Mouse (Mus musculus) c-Kit-positive CD71-negative TER-119-negative erythroid progenitor cells, embryonic 14.5 days (primary cell): ENCODE measurements at regions not wholly inside any gene's neighbourhood (a gene's known extent, or its start where the extent isn't known, plus 50 kb on each side); places are given as distances from the start of the nearest gene placed in this dataset.

Experiments used
- DNase-seq: peaks from one replicate; pipeline ENCODE4 v3.0.0-alpha.2; 2013; ENCODE audit warnings: low read depth

DNA sequence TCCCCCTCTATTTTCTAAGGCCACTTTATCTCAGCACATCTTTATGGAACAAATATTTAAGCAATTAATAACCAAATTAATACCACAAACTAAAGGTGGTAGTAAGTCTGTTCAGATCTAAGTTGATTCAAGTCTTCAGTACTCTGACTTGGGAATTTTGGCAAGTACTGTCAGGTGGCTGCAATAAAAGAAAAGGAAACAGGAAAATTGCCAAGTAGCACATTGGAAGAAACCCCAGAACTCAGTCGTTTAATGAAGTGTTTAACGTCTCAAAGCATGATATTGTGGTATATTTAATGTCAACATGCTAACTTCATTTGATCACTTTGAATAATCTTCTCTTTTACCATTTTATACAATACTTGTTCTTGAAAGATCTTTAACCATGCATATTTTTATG lies 142.2 kb downstream of the Gm11146 start:
- no peak for DNase-seq

DNA sequence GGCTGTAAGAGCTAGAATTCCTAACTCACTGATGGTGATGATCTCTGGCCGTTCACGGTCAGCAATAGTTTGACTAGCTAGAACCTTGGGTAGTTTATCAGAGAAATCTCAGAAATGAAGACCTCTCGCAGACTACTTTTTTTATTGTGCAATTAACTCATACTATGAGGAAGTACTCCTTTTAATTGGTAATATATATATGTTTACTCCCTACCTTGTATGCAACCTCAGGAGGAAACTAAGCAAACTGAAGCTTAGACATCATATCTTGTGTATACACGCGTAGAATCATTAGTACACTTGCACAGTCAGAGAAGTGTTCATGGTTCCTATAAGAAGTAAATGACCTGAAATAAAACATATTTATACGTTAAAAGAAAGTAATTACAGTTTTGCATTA lies 157.2 kb downstream of the Gm11146 start:
- no peak for DNase-seq

DNA sequence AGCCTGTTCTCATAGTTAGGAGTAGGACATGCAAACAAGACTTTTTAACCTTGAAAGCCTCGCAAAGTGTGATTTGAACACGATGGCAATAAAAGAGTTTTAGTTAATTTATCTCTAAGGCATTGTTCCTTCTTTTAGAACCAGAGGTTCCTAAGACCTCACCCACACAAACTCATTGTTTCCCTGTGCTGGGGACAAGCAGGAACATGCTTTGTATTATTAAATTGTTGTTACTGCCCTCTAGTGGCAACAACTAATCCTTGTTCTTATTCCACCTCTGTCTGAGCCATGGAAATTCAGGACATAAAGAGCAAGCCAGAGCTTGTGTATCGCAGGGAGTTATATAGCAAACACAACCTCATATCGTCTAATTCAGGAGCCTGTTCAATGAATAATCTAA lies 157.9 kb downstream of the Gm11146 start:
- DNase-seq, result peak; percentile 31

DNA sequence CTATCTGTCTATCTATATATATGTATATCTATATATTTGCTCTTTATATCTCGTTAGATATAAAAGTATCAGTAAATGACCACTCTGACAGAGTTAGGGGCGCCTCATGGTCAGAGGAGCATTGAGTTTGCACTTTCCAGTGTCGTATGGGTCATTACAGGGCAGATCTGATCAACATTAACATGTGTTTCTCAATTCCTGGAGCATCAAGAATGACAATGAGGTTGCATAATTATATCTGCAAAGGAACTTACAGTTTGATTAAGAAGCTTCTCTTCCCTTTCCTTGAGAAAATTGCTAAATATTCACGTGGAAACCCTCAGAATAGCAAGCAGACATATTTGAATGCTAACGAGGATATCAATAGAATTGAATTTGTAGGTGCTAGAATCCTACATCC lies 158.6 kb downstream of the Gm11146 start:
- DNase-seq, result no peak

DNA sequence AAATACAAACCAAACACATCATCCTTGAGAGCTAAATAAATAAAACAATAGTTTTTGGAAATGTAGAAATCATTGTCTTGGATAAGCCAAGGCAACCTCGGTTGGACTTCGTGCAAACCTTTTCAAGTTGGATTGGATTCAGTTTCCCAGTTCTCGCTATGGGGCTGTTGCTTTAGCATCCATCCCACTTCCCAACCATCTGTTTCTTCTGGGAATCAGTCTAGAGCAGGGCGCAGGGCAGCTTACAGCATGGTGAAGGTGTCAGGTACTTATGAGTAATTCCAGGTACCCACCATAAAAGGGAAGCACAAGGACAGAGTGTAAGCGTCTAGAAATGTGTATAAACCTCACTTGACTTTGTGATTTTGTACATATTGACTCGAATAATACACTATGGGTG lies 159.0 kb downstream of the Gm11146 start:
- DNase-seq, result no peak

DNA sequence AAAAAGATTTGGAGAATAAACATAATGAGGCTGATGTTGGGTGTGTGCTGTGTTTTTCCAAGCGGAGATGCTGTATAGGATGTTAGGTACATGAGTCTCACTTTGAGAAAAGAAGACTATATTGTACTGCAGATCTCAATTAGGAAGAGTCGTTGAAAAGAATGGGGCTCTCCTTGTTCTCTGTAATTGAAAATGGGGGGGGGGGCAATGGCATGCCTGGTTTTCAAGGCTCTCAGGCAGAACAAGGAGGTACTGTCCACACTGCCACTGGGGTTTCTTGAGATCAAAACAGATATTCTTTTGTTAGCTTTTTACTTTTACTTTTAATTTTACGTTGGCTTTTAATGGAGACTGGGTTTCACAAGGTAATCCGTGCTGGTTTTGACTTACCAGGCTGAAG lies 170.5 kb downstream of the Gm11146 start:
- no peak for DNase-seq

DNA sequence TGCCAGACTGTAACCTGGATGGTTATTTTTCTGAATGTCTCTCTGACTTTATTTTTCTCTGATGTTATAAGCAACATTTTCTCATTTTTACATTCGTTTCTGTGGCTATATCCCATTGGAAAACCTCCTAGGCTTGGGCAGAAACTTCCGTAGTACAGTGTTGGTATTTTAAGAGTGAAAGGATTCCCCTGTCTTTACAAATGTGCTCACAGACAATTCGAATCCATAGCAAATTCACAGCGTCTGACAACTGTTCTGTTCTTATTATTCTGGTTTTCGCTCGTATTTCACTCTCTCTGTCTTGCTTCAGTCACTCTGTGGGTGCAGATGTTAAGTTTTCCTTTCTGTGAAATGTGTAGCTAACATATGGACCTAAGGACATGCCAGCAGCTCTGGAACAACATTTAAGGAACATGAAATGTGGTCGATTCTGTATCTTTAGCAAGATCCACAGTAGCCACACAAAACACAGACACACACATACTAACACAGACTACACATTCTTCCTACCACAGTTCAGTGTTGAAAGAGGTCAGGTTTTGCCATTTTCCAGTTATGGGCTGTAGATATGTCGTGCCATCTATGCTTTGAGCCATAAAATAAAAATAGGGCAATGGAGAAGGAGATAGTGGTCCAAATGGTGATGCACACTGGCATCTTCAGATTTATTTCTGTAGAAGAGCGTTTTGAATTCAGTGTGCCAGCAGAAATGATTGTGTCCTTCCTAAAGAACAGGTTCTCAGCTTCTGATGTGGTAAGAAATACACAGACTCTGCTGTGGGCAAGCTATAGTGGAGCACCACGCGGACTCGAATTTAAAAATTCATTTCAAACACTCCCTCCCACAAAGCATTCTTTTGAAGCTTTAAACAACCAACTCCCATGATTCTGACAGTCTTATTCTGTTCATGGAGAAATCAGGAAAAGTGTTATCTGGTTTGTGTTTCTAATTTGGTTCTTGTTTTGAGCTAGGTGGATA lies 179.2 kb downstream of the Gm11146 start:
- no peak for DNase-seq

DNA sequence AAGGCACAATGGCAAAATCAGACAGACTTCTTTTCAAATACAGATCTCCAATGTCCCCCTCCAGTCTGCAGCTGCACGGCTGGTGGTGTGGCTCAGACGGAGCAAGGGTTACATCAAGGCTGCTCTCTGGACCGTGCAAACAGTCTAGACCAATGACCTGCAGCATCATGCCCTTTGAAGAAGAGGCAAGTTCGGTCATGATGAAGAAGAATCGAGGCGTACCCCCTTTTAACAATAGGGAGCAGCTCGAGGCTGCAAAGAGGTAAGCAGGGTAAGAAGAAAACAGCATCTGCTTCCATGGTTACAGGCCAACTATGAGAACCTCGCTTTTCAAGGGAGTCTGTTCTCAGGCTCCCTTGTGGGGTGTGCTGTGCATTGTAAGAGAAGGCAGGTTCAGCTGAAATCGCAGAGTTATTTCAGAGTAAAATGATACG lies 180.3 kb downstream of the Gm11146 start:
- DNase-seq, result no peak

DNA sequence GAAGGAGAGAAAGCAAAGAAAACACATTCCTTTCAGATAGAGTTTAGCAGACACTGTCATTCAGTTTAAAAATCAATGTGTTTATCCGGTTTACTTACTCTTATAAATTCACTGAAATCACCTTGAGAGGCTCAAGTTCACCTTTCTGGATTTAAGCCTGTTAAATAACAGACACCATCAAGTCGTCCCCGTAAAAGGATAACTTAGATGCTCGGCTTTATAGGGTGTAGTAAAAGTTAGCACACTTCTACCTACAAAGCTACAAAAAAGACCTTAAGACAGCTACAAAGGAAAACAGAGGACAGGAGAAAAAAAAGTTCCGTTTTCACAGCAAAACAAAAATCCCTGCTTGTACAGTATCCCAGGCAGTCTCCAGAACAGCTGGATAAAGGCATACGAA lies 180.9 kb downstream of the Gm11146 start:
- DNase-seq, result no peak

DNA sequence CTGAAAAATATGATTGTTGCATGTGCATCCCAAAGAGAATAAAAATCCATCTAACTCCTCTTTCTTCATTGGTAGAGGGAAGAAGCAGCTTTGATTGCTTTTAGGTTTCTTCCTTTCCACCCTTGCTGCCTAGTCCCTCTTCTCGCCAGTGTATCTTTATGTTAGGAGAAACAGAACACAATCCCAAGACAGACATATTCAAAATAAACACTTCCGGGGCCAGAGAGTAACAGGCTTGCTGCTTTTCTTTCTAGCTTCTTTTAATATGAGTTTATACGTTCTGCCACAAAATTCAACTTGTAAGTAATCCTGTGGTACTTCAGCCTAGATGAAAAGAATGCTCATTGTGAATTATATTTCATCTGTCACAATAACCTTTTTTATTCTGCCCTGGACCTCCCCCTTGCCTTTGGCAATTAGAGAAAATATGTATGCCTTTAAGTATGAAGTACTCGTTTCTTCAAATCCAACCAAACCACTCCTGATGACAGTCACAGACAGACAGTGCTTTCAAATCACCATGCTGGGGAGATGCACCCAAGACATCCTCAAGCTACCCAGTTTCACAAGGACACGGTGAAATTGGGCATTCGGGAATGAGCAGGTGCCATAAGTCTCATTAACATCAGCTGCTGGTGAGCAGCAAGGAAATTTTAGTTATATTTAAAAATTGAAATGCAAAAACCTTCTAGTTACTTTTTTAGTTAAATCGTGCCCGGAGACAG lies 181.6 kb downstream of the Gm11146 start:
- DNase-seq, result no peak

DNA sequence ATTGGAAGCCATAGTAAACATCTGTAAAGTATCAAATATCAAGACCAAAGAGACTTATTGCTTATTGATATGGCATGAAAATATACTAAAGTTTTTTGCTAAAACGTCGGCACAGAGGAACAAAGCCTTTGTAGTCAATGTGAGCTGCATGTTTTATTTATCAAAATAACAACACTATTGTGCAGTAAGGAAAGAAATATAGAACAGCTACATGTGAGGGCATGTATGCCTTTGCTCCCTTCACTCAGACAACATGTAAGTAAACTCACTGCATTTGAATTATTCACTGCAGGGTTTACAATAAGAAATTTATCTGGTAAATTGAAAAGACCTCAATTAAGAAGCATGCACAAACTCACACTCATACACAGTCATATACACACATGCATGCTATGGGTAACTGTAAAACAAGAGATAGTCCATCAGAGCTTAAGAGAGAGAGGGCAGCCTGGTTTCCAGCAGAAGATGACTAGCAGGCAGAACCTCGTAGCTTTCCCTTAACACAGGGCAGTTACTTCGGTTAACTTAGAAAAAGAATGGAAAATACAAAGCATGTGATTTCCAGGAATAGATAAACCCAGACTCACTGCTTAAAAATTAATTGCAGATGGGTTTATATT lies 182.7 kb downstream of the Gm11146 start:
- no peak for DNase-seq

DNA sequence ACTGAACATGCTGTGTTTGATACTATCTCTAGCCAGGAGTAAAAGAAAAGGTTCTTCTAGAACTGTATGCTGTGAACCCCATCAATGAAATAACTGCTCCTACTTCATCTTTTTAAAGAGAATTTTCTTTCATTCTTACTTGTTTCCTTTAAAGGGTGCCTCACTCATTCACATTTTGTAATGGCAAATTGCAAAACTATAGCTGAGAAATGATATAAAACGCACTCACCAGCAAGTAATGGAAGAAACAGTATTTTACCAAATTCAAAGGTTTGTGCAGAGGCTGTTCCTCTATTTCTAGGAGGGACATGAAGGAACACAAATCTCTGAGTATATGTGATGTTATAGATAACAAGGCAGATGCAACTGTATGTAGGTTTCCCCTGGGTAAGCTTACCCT lies 183.4 kb downstream of the Gm11146 start:
- no peak for DNase-seq

DNA sequence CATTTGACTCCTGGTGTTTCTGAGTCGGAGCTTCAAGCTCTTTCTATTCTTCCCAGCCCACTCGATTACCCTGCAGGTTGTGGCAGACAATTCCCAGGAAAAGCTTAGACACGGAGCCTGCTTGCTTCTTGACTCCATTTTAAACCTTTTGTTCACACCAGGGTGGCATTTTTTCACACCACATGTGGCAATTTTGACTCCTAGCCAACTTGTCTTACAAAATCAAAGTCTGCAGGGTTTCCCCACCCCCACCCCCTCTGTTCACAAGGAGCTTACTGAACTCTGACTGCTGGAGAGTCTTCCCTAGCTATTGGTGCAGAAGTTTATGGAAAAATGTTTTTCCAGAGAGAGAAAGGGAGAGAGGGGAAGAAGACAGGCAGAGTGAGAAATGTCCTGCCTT lies 184.1 kb downstream of the Gm11146 start:
- no peak for DNase-seq

DNA sequence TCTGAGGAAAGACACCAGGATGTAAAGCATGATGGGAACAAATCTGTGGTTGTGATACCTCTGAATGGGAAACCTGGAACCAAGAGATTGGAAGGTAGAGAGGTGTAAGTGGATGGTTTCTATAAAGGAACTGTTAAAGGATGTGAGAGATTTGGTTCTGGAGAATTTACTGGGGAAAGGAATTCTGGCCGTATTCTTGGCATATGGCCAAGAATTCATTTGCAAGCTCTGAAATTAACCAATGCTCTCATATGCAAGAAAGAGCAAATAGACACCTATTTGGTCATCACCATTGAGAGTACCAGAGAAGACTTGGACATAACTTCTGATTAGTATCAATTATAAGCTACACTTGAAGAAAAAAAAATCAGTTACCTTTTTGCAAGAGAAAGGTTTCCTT lies 187.3 kb downstream of the Gm11146 start:
- no peak for DNase-seq

DNA sequence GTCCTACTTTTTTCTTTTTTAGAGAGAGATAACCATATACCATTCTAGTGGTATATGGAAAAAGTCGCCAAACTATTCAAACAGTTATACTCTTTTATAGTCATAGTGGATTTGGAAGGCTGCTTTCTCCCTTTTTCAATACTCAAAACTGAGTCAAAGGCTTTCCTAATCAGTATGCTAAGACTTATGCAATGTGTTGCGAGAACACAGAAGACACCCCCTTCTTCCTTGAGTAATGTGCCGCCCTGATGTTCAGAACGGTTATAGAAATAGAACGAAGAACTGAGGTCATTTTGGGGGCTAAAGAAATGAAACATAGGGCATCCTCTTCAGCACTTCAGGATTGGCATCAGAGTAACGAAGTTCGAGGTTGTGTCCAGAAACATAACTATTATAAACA lies 192.7 kb downstream of the Gm11146 start:
- no peak for DNase-seq

DNA sequence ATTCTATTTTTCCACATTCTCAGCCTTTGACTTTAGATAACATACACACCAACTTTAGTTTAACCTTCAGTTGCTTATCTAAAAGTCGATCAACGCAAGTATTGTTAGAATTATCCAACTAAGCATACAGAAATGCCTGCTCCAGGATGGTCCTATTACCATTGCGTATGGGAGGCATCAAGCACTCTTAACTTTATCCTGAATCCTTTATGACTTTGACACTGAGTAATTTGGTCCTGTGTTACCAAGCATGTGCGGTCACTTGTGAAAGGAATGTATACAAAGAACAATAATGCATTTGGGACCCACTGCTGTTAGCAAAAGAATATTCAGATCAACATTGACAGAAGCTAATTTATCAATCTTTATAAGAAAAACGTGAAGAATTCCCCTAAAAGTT lies 194.9 kb downstream of the Gm11146 start:
- no peak for DNase-seq

DNA sequence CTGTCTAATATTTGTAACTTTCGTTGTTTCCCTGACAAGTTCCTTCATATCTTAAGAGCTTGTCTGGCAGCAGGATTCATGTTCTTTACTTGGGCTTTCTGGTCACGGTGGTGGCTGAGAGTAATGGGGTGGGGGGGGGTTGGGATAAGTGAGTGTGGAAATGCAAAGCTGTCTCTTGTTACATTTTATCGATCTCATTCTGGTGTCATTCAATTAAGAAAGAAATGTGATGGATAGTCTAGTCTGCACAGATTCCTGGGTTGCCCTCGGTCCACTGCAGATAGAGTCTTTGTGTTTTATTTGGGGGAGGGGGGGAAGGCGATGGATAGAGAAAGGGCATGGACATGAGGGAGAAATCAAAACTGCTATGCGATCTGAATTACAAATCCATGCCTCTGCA lies 196.0 kb downstream of the Gm11146 start:
- no peak for DNase-seq

DNA sequence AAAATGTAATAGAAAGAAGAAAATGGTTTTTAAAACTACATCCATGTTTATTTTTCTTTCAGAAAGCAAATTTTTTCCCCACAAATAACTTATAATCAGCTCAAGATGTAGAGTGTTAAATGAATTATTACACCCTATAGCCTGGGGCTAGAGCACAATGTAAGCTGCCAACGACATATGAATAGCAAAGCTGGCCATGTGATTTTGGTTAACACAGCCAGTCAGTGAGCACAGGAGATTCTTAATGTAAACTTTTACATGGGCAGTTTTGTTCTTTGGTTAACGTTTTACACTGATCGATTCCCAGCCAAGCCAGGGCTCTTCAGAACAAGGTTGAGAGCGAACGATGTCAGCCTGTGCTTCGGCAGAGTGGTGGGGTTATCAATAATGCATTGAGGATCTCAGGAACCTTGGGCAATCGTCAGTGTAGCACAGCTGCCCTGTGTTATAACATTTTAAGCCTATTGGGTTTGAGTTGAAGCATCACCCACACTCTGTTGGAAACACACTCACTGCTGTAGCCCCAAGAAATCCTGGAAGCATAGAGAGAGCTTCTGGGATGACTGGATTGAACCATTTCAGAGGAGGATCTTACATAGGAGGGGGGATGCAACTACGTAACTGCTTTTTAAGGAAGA lies 196.6 kb downstream of the Gm11146 start:
- no peak for DNase-seq

DNA sequence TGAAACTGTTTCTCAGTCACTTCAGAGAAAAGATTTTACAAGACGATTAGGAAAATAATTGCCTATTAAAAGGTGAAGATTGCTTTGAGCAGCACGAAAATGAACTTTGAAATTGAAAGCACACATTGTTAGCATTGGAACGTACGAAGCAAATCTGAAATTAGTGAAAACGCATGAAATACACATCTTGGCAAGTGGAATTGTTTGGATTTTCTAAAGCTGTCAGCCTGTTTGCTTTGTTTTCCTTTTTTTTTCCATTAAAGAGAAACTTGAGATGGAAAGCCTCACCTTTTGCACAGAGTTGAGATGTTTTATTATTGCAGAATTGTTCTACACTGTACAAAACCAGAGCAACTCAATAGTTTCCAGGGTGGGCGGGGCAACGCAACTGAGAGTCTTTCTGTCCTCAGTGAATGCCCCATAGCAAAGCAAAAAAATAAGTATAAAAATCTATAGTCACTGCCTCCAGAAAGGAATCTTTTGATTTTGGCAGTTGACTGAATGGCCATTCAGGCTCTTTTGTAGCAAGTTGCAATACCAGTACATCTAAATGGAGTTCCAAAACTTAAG lies 199.1 kb downstream of the Gm11146 start:
- DNase-seq, result no peak

DNA sequence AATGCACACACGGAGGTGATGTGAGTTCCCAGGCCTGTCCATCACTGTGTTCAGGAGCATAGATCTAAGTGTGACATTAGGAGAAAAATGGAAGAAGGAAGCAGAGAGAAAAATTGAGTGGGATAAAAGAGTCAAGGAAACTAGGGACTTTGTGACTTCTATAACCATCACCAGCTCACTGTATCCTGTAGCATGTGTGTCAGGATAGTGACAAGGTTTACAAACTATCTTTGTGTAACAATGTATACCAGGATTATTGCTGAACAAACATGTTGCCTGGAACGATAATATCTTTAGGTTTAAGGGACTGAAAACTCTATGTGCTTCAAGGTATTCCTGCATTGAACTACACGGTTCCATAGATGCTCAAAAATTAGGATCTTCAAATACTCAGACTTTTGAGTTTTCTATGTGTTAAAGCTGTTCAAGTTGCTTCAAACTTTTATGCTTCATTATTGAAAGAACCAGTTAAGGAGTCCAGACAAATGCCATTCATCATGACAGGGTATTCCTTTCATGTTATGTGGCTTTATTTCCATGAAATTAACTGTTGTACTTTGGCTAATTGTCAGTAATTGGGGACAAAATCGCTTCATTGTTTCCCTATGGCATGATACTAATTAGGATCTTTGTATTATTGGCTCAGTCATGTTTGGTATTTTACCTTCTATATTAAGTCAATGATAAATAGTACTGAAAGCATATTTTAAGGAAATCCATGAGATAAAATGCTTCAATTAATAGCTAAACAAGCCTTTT lies 200.5 kb downstream of the Gm11146 start:
- no peak for DNase-seq

DNA sequence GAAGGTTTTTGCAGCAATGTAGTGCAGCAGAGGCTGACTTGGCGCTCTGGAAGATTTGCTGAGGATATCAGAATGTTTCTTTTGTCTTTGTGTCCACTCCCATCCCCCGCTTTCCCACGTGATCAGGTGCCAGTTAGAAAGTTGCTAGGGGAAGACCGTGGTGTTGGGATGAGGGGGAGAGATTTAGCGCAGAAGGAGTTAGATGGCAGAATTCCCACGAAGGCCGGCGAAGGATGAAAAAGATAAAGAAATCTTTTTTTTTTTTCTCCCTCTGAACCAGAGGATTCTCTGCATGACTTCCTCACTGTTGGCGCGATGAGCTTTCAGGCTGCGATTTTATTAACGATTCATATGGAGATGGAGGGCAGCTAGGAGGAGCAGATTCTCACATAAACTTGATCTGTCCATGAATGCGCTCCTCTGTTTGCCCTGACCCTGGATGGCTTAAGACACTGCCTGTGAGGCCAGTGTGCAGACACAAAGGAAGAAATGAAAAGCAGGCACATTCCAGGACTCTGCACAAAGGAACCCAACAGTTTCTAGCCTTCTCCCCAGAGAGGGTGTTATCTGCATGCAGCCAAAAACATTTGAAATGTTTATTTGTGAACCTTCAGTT lies 201.5 kb downstream of the Gm11146 start:
- DNase-seq, result no peak
